Mouse (Mus musculus): ENCODE measurements around the gene Sik2.
A peak's percentile ranks its signal among the peaks of the same experiment; 100 is the strongest.

Gene Sik2

GRCm38 (mm10) chr9:50865803-50866202 lies 143.1 kb downstream of the Sik2 start:
- DNase-seq (ENCODE audit: low spot score) = peak; percentile 55

GRCm38 (mm10) chr9:50864877-50865276 lies 144.0 kb downstream of the Sik2 start:
- no peak for DNase-seq (ENCODE audit: low spot score)

GRCm38 (mm10) chr9:50863824-50864223 lies 145.0 kb downstream of the Sik2 start:
- peak; percentile 31 for DNase-seq (ENCODE audit: low spot score)

- DNase-seq (ENCODE audit: low spot score) = no peak
Measured at GRCm38 (mm10) chr9:50861119-50861839, 147.6 kb downstream of the Sik2 start.

- no peak for DNase-seq (ENCODE audit: low spot score)
Measured at GRCm38 (mm10) chr9:50858681-50859080, 150.2 kb downstream of the Sik2 start.

GRCm38 (mm10) chr9:50857082-50857641 lies 151.7 kb downstream of the Sik2 start:
- DNase-seq (ENCODE audit: low spot score) = no peak

- peak; percentile 89 for DNase-seq (ENCODE audit: low spot score)
Measured at GRCm38 (mm10) chr9:50856341-50857081, 152.4 kb downstream of the Sik2 start.

- DNase-seq (ENCODE audit: low spot score) = no peak
Measured at GRCm38 (mm10) chr9:50855780-50856179, 153.1 kb downstream of the Sik2 start.

- no peak for DNase-seq (ENCODE audit: low spot score)
Measured at GRCm38 (mm10) chr9:50855133-50855766, 153.6 kb downstream of the Sik2 start.

- no peak for DNase-seq (ENCODE audit: low spot score)
Measured at GRCm38 (mm10) chr9:50854376-50854775, 154.5 kb downstream of the Sik2 start.

- peak; percentile 26 for DNase-seq (ENCODE audit: low spot score)
Measured at GRCm38 (mm10) chr9:50852634-50853349, 156.1 kb downstream of the Sik2 start.

GRCm38 (mm10) chr9:50850713-50851112 lies 158.2 kb downstream of the Sik2 start:
- no peak for DNase-seq (ENCODE audit: low spot score)

- no peak for DNase-seq (ENCODE audit: low spot score)
Measured at GRCm38 (mm10) chr9:50850271-50850670, 158.6 kb downstream of the Sik2 start.

- no peak for DNase-seq (ENCODE audit: low spot score)
Measured at GRCm38 (mm10) chr9:50849755-50850154, 159.1 kb downstream of the Sik2 start.

- DNase-seq (ENCODE audit: low spot score) = peak; percentile 63
Measured at GRCm38 (mm10) chr9:50849249-50849648, 159.6 kb downstream of the Sik2 start.

GRCm38 (mm10) chr9:50848821-50849220 lies 160.1 kb downstream of the Sik2 start:
- DNase-seq (ENCODE audit: low spot score) = no peak

GRCm38 (mm10) chr9:50847606-50848368 lies 161.1 kb downstream of the Sik2 start:
- no peak for DNase-seq (ENCODE audit: low spot score)

- no peak for DNase-seq (ENCODE audit: low spot score)
Measured at GRCm38 (mm10) chr9:50847133-50847532, 161.7 kb downstream of the Sik2 start.

GRCm38 (mm10) chr9:50845547-50845946 lies 163.3 kb downstream of the Sik2 start:
- no peak for DNase-seq (ENCODE audit: low spot score)

GRCm38 (mm10) chr9:50845081-50845480 lies 163.8 kb downstream of the Sik2 start, which contains the start of gene Ppp2r1b:
Gene Ppp2r1b (plus strand): TSS chr9:50845301.
- DNase-seq (ENCODE audit: low spot score) = no peak

All from T-cell, adult 2 months (primary cell).